Mouse (Mus musculus): ENCODE data around the gene Tulp3.

The Tulp3 gene

GRCm38 (mm10) chr6:128296750-128297393 lies 58.8 kb downstream of the Tulp3 start:
- no peak for DNase-seq (ENCODE audit: low spot score)

GRCm38 (mm10) chr6:128295876-128296749 lies 59.5 kb downstream of the Tulp3 start:
- DNase-seq (ENCODE audit: low spot score): peak; percentile 63

DNA sequence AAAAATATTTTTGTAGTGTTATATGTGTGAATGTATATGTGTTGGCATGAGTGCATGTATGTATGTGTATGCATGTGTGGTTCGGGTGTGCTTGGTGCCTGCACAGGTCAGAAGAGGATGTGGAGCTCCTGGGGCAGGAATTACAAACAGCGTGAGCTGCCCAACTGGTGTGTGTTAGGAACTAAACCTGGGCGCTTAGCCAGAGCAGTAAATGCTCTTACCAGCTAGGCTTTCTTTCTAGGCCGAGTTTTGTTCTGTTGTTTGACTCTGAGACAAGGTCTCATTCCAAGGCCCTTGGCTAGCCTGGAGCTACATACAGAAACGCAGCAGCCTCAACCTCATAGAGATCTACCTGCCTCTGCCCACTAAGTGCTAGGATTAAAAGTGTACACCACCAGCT lies 64.4 kb downstream of the Tulp3 start:
- no peak for DNase-seq (ENCODE audit: low spot score)

- DNase-seq (ENCODE audit: low spot score): no peak
Measured at GRCm38 (mm10) chr6:128288681-128289080, 67.0 kb downstream of the Tulp3 start.

GRCm38 (mm10) chr6:128285792-128286430 lies 69.7 kb downstream of the Tulp3 start:
- peak; percentile 70 for DNase-seq (ENCODE audit: low spot score)

DNA sequence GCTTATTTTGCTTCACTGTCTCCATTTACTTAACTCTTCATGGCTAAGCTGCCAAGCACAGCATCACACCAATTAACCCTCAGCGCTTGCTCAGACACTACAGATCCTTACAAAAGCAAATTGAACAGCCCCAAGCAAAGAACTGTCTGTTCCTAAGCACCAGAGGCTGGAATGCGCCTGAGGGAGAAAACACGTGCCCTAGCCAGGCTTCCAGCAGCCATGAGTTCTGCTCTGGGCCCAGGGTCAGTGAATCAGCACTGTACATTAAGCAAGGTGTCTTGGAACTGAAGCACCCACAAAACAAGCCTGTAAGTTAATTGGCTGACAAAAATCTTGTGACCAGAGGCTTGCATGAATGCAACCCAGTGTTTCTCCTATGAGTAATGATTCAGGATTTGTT lies 73.5 kb downstream of the Tulp3 start:
- no peak for DNase-seq (ENCODE audit: low spot score)

GRCm38 (mm10) chr6:128280472-128281145 lies 75.0 kb downstream of the Tulp3 start:
- DNase-seq (ENCODE audit: low spot score): no peak

- no peak for DNase-seq (ENCODE audit: low spot score)
Measured at GRCm38 (mm10) chr6:128279608-128280007, 76.0 kb downstream of the Tulp3 start.

GRCm38 (mm10) chr6:128279099-128279498 lies 76.6 kb downstream of the Tulp3 start:
- no peak for DNase-seq (ENCODE audit: low spot score)

DNA sequence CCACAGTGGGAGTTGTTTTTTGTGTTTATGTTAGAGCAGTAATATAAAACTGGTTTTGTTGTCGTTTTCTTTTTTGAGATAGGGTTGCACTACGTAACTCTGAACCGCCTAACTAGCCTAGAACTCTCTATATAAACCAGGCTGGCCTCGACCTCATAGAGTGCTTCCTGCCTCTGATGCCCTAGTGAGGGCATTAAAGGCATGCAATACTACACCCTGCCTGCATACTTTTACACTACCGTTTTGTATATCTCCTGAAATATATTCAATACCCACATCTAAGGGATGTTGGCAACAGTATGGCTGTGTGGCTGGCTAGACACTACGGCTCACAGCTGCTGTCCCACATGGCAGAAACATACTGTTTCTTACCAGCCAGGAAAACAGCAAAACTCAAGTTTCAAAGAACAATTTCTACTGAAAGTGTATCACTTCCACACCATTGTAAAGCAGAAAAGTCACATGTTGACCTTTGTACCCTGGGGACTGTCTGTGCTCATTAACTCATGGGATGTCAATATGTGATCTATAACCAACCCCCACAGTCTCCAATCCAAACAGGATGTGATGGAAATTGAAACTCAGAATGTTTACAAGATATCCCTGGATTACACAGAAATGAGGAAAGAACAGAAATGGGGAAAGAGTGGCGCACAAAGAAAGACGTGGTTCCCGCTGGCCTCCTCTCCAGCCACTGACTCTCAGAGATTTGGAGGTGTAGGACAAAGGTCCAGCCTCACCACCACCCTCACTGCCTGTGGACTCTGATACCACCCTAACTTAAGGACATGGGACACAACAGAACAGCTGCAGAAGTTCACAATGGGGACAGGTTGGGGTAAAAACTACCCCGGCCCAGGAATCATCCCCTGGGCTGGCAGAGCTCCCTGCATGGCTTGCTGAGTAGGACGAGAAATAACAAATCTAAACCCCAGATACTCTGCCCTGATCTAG lies 78.2 kb downstream of the Tulp3 start:
- DNase-seq (ENCODE audit: low spot score): no peak

DNA sequence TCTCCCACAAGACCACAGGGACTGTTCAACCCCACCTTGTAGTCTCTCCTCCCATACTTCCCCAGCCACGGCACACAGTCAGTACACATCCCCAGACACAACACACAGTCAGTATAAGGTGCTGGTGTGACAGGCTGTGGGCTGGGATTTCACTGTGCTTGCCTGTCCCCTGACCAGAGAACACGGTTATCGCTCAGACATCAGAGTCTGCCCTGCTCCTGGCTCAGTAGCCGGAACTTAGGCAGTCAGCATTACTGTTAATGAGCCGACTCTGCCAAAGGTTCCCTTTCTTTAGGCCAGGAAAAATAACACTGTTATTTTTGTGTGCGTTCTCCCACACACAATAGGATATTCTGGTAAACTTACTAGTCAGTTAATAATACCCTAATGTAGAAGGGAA lies 79.3 kb downstream of the Tulp3 start:
- no peak for DNase-seq (ENCODE audit: low spot score)

DNA sequence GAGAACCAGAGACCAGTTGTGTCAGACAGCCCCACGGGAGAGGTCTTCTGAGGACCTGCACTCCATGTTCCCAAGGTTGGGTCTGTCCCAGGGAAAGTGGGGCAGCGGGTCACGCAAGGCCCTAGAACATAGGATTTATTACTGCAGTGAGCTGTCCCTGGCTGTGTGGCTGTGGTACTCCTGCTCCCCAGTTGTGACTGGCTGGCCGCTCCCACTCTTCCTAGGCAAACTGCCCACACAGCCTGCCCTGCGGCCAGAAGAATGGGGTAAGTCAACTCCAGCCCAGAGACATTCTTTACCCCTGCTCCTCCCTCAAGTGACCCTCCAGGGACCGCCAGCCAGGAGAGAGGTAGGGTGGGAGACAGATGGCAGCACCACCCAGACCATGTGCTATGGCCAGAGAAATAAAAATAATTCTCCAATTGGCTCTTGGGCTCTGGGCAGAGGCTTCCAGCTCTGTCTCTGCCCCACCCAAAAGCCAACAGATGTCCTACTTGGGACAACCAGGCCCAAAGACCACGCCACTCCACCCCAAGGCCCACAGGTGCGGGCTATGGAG lies 80.1 kb downstream of the Tulp3 start:
- DNase-seq (ENCODE audit: low spot score): peak; percentile 66

DNA sequence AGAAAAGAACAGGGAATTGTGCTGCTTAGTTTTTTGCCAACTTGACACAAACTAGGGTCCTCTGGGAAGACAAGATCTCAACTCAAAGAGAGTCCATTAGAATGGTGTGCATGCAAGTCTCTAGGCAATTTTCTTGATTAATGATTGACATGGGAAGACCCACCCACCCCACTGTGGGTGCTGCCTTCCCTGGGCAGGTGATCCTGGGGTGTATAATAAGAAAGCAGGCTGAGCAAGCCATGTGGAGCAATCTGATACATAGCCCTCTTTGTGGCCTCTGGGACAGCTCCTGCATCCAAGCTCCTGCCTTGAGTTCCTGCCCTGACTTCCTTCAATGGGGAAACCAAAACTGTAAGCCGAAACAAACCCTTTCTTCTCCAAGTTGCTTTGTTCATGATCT lies 82.1 kb downstream of the Tulp3 start:
- DNase-seq (ENCODE audit: low spot score): no peak

GRCm38 (mm10) chr6:128272754-128273153 lies 82.9 kb downstream of the Tulp3 start:
- DNase-seq (ENCODE audit: low spot score): no peak
